Mouse (Mus musculus) monocyte, adult 2 months (primary cell): ENCODE measurements around the gene Olfr547.

Experiments used
- DNase-seq, 2 experiments: peaks; one replicate each; pipeline ENCODE4 v3.0.0; 2022; ENCODE audit warnings: low spot score in 2 of 2, low read depth in 1 of 2

The Olfr547 gene

DNA sequence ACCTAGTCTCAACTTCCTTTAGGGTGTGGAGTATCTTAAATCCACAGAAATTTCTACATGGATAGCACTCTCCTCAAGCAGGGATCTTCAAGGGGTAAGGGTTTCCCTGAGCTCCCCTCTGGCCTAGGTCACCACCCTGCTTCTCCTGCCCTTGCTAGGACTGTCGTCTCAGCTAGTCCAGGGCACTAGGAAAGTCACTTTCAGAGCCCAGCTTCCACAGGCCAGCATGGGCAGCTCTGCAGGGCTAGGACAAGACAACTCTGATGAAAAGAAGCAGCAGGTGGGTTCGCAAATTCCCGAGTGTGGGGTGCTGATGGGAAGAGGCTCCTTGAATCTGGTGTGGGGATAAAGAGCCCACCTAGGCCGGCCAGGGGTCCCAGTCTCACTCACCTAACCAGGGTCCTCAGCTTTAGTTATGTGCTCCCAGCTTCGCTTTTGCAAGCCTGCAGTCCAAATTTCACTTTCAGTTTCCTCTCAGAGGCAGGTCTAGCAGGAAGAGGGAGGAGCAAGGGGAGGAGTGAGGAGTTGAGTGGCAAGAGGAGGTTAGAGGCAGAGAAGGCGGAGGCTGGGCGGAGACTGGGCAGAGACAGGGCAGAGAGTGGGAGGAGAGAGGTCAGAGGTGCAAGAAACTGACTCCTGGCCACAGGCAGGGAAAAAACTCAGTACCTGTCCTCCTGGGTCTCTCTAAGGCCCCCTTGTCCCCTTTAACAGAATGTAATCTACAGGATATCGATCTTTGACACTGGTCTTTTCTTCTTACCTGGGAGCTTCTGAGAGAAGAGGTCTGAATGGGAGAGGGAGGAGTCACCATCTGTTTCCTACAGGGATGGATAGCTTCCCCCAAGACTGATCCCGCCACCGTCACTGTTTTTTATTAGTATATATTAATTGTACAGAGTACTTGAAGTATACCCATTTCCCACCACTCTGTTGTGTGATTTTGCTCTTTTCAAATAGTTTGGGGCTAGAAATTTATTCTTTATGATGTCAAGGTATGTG, 30.7 kb downstream of the Olfr547 start, which contains the start of gene Trim21:
Trim21 (minus strand) TSS at position 488 of the 999 bp plus-strand sequence.
- peak; percentile 64 to 71 for DNase-seq

- no peak for DNase-seq
Observed at GRCm38 (mm10) chr7:102566219-102566618, 31.7 kb downstream of the Olfr547 start.

DNA sequence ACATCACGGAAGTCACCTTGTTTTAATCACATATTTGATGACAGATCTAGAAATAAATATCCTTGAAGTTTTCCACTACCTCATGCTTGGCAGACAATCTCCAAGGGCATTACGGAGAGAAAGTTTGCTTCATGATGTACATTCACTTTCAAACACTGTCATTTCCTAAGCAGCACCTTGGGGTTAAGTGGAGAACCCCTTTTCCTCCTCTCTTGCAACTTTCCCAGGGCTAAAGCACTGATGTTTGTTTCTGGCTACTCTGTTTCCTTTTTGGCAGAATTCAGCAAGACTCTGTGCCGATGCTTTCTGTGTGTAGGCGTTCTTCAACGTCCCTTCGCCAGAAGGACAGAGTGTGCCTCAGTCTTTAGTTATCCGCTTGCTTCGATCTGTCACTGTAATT, 36.6 kb downstream of the Olfr547 start, which contains the start of gene Olfr550:
Olfr550 (plus strand) TSS at position 301 of the 400 bp plus-strand sequence.
- no peak for DNase-seq

GRCm38 (mm10) chr7:102573174-102573830, 38.8 kb downstream of the Olfr547 start:
- no peak for DNase-seq

DNA sequence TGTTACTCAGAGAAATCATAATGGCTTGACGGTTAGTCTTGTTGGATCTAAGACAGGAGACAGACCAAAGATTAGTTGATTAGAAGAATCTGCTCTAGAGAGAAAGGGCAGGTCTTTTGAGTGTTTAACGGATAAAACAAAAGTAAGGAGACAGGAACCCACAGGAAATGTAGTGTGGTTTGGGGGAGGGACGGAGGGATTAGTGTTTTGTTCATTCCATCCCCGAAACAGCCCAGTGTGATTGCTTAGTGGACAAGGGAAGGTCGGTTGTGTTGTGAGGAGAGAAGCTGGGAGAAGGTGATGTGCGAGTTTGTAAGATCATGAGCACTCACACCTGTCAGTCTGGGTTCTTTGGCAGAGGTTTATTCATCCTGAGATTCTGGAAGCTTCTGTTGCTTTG, 41.4 kb downstream of the Olfr547 start:
- DNase-seq = no peak
